Mouse (Mus musculus) ovary, adult 2 months (tissue): Measurements from ENCODE around the gene Mapk13. TPM values are rescaled to one million over a fixed set of nuclear protein-coding genes. Genes with fewer than 3 reads are reported as not detected.

ENCODE experiments used
- polyA plus RNA-seq: library from polyadenylated mRNA; depleted of rRNA; stranded (reverse); fragments of >200 nt; gene quantifications from 2 replicates; pipeline ENCODE4 v1.2.3, GENCODE M21; 2012; rRNA removed

Mapk13 gene
- 14.4 and 15.7 TPM in 2 replicates for polyA plus RNA-seq

DNA sequence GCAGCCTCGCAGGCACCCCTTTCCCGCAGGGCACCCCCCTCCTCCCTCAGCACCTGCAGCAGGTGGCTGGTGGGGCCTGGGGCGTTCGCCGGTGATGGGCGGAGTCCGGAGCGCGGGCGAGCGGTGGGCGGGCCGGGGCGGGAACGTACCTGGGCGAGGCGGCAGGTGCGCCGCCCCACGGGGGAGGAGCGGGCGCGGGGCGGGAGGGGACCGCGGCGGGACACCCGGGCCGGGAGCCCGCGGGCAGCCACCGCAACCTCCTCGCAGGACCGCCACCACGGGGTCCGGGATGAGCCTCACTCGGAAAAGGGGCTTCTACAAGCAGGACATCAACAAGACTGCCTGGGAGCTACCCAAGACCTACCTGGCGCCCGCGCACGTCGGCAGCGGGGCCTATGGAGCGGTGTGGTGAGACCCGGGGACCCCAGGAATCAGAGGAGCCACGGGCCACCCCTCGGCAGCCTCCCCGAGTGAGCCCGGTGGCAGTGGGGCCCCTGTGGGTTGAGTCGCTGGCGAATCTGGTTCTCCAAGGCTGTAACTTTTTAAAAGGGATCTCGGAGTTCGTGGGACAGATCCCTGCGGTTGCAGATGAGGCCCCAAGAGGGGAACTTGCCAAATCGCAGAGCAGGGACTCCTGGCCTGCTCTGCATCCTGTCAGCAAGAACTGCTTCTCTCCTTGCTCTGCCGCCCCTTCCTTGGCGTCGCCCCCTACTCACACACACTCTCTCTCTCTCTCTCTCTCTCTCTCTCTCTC is at the start of gene Mapk13:
Gene Mapk13 (plus strand): TSS at position 177 of the 754 bp plus-strand sequence.

GRCm38 (mm10) chr17:28725783-28726182 is 43.3 kb upstream of the Mapk13 start, which contains the start of gene AC170998.1:
TSS of gene AC170998.1 (plus strand) at chr17:28726083.

GRCm38 (mm10) chr17:28800671-28801412 is 31.7 kb downstream of the Mapk13 start, which contains the start of gene Brpf3:
TSS of gene Brpf3 (plus strand) at chr17:28801090.

Other genes starting within 250 kb of the Mapk13 start
- gene Armc12, start 238.5 kb upstream of the Mapk13 start, polyA plus RNA-seq: 0.14 and 0.32 TPM in 2 replicates
- gene Clpsl2, start 219.9 kb upstream of the Mapk13 start, polyA plus RNA-seq: not detected in 2 replicates
- 7.8 and 39.7 TPM in 2 replicates for gene Clps, start 208.5 kb upstream of the Mapk13 start, polyA plus RNA-seq
- not detected in 2 replicates for gene Lhfpl5, start 193.7 kb upstream of the Mapk13 start, polyA plus RNA-seq
- gene Srpk1, start 146.6 kb upstream of the Mapk13 start, polyA plus RNA-seq: 23.2 and 29.3 TPM in 2 replicates
- 0.94 and 1.7 TPM in 2 replicates for gene Slc26a8, start 79.1 kb upstream of the Mapk13 start, polyA plus RNA-seq
- 82.6 and 83.3 TPM in 2 replicates for gene Mapk14, start 78.0 kb upstream of the Mapk13 start, polyA plus RNA-seq
- gene AC170998.1, start 43.2 kb upstream of the Mapk13 start, polyA plus RNA-seq: 0.56 and 0.62 TPM in 2 replicates
- 43.8 and 54.5 TPM in 2 replicates for gene Brpf3, start 31.8 kb downstream of the Mapk13 start, polyA plus RNA-seq
- gene Pnpla1, start 89.1 kb downstream of the Mapk13 start, polyA plus RNA-seq: 0.08 TPM in 1 of 2 replicates, not detected in the other
- gene 4930539E08Rik, start 146.0 kb downstream of the Mapk13 start, polyA plus RNA-seq: 0.22 and 0.42 TPM in 2 replicates
- gene Pxt1, start 174.5 kb downstream of the Mapk13 start, polyA plus RNA-seq: 1.6 and 2.4 TPM in 2 replicates
- gene Kctd20, start 182.7 kb downstream of the Mapk13 start, polyA plus RNA-seq: 67.4 and 69.9 TPM in 2 replicates
- 57.2 and 142 TPM in 2 replicates for gene Stk38, start 238.7 kb downstream of the Mapk13 start, polyA plus RNA-seq